Mouse (Mus musculus): ENCODE measurements at regions not wholly inside any gene's neighbourhood (a gene's known extent, or its start where the extent isn't known, plus 50 kb on each side); places are given as distances from the start of the nearest gene placed in this dataset.

DNA sequence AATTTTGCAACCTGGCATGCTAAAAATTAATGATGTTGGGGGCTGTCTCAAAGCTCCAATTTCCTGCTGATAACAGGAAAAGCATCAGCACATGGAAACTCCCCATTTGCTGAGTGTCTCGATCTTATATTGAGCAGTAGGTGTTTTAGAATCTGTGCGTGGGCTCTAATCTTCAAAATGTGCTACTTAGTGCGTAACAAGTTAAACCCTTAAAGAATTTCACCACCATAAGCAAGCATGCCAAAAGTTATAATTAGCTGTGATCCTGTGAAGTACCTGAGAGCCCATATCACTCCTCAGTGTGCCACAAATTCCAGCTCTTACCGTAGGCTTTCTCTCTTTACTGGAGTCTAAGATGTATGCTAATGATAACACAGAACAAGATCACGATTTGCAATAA is 137.5 kb upstream of the Rgmb start:
- Histone ChIP-seq H3K9me3 (ENCODE audit: control insufficient read depth, low read length) (no peaks in the 10 kb centered on the region), H3K36me3 (ENCODE audit: control insufficient read depth, insufficient read depth, low read length) (no peaks in the 10 kb centered on the region), H3K4me3 (ENCODE audit: low read depth, low read length) (no peak overlapping the region), H3K27ac (replicated peaks; ENCODE audit: low read depth, low read length) (no peak overlapping the region; the same call in 1 of the 2 replicates), H3K9ac (ENCODE audit: low read depth, low read length) (no peak overlapping the region), H3K4me1 (ENCODE audit: control insufficient read depth, insufficient read depth, low read length) (no peaks in the 10 kb centered on the region), H3K4me2 (ENCODE audit: low read depth, low read length) (no peak overlapping the region), H3K27me3 (replicated peaks; ENCODE audit: control insufficient read depth, insufficient read depth, low read length) (no peaks in the 10 kb centered on the region)
- DNase-seq (ENCODE audit: low spot score) (no peak), ATAC-seq (ENCODE audit: low read depth) (no peak)
- WGBS: 69% methylated on average over 5 of the region's 5 CpGs

DNA sequence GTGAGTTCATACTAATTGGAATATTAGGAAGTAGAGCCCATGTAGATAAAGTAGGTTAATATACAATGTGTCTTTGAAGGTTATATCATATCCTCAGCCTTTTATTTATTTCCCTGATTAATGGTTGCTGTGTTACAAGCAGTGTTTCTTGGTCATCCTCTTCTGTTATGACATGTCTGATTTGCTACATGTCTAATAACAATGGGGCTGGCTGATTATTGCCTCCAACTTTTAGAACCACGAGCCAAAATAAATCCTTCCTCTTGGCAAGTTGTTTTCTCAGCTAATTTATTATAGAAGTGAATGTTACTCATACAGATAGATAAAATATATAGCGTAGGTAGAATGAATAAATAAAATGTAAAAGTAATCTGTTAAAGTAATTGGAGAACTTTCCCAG is 124.8 kb upstream of the Rgmb start:
- H3K4me2 ChIP-seq (ENCODE audit: low read depth, low read length): no peak overlapping the region
- DNase-seq (ENCODE audit: low spot score) (no peak), ATAC-seq (ENCODE audit: low read depth) (no peak)
- H3K27ac ChIP-seq (replicated peaks; ENCODE audit: low read depth, low read length): no peak overlapping the region
- no peaks in the 10 kb centered on the region for H3K27me3 ChIP-seq (replicated peaks; ENCODE audit: control insufficient read depth, insufficient read depth, low read length)
- WGBS: 75% methylated on average over 2 of the region's 2 CpGs
- H3K9ac ChIP-seq (ENCODE audit: low read depth, low read length): no peak overlapping the region
- H3K4me1 ChIP-seq (ENCODE audit: control insufficient read depth, insufficient read depth, low read length): no peaks in the 10 kb centered on the region
- H3K9me3 ChIP-seq (ENCODE audit: control insufficient read depth, low read length): peaks cover 6% of the 10 kb centered on the region; the same call in 1 of the 2 replicates
- H3K4me3 ChIP-seq (ENCODE audit: low read depth, low read length): no peak overlapping the region
- H3K36me3 ChIP-seq (ENCODE audit: control insufficient read depth, insufficient read depth, low read length): no peaks in the 10 kb centered on the region

DNA sequence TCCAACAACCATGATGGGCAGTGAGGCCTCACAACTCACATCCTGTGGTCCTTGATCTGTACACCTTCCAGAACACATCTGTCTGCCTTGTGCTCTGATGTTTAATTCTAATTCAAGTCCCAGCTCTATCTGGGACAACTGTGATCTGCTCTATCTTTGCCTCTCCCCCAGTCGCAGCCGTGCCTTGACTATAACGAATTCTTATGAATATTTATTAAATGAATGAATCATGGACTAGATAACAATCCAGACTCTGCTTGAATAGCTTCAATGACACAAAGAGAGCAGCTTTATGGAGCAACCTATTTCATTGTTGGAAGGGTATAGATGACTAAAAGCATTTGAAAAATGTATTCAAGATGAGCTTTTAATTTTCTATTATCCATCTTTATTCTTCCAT is 120.8 kb upstream of the Rgmb start:
- no peak for DNase-seq (ENCODE audit: low spot score)
- H3K4me3 ChIP-seq (ENCODE audit: low read depth, low read length): no peak overlapping the region
- no peaks in the 10 kb centered on the region for H3K36me3 ChIP-seq (ENCODE audit: control insufficient read depth, insufficient read depth, low read length)
- no peak overlapping the region for H3K9ac ChIP-seq (ENCODE audit: low read depth, low read length)
- no peak overlapping the region for H3K27ac ChIP-seq (replicated peaks; ENCODE audit: low read depth, low read length)
- H3K9me3 ChIP-seq (ENCODE audit: control insufficient read depth, low read length): peaks cover 6% of the 10 kb centered on the region; the same call in 1 of the 2 replicates
- no peak for ATAC-seq (ENCODE audit: low read depth)
- no peaks in the 10 kb centered on the region for H3K4me1 ChIP-seq (ENCODE audit: control insufficient read depth, insufficient read depth, low read length)
- H3K27me3 ChIP-seq (replicated peaks; ENCODE audit: control insufficient read depth, insufficient read depth, low read length): no peaks in the 10 kb centered on the region
- no peak overlapping the region for H3K4me2 ChIP-seq (ENCODE audit: low read depth, low read length)
- WGBS: 89% methylated on average over 3 of the region's 3 CpGs

DNA sequence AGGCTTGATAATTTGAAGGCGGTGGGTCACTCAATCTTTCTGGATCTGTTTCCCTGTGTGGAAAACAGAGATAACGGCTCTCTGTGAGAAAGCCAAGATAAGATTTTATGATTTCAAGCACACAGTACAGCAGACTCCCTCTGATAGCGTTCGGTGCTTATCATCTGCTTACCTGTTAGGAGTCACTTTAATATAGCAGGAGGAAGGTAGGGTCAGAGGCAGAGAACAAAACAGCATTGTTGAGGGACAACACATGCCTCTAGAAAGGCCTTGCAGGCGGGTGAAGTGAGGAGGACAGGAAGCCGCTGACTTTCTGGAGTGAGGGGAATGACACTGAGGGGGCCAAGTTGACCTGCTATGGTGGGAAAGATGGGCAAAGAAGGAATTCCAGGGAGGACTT is 118.9 kb upstream of the Rgmb start:
- Histone ChIP-seq H3K9me3 (ENCODE audit: control insufficient read depth, low read length) (peaks cover 6% of the 10 kb centered on the region; the same call in 1 of the 2 replicates), H3K27ac (replicated peaks; ENCODE audit: low read depth, low read length) (no peak overlapping the region), H3K36me3 (ENCODE audit: control insufficient read depth, insufficient read depth, low read length) (no peaks in the 10 kb centered on the region), H3K4me2 (ENCODE audit: low read depth, low read length) (no peak overlapping the region), H3K27me3 (replicated peaks; ENCODE audit: control insufficient read depth, insufficient read depth, low read length) (no peaks in the 10 kb centered on the region), H3K4me3 (ENCODE audit: low read depth, low read length) (no peak overlapping the region), H3K9ac (ENCODE audit: low read depth, low read length) (no peak overlapping the region), H3K4me1 (ENCODE audit: control insufficient read depth, insufficient read depth, low read length) (no peaks in the 10 kb centered on the region)
- 79% methylated on average over 6 of the region's 6 CpGs for WGBS
- DNase-seq (ENCODE audit: low spot score) (no peak), ATAC-seq (ENCODE audit: low read depth) (no peak)

DNA sequence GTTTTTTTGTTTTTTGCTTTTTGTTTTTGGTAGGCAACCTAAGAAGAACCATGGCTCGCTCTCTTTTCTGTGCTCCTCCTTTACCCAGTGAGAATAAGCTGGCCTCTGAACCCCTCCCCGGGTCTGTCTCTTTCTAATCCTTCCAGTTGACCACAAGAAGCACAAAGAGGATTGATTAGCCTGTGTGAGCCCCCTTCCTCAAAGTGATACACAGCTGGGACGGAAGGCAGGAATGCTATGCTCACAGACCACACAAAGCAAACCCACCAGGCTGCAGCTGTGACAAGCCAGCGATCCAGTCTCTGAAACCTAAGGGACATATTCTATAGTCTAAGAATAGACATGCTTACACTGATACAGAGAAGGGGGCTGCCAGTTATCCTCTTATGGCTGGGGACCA is 111.5 kb upstream of the Rgmb start:
- no peak overlapping the region for H3K9ac ChIP-seq (ENCODE audit: low read depth, low read length)
- no peak overlapping the region for H3K4me2 ChIP-seq (ENCODE audit: low read depth, low read length)
- no peaks in the 10 kb centered on the region for H3K36me3 ChIP-seq (ENCODE audit: control insufficient read depth, insufficient read depth, low read length)
- no peaks in the 10 kb centered on the region for H3K9me3 ChIP-seq (ENCODE audit: control insufficient read depth, low read length)
- H3K4me3 ChIP-seq (ENCODE audit: low read depth, low read length): no peak overlapping the region
- DNase-seq (ENCODE audit: low spot score) (peak; percentile 9), ATAC-seq (ENCODE audit: low read depth) (no peak)
- no peak overlapping the region for H3K27ac ChIP-seq (replicated peaks; ENCODE audit: low read depth, low read length)
- 43% methylated on average over 4 of the region's 4 CpGs for WGBS
- H3K27me3 ChIP-seq (replicated peaks; ENCODE audit: control insufficient read depth, insufficient read depth, low read length): no peaks in the 10 kb centered on the region
- no peaks in the 10 kb centered on the region for H3K4me1 ChIP-seq (ENCODE audit: control insufficient read depth, insufficient read depth, low read length)

DNA sequence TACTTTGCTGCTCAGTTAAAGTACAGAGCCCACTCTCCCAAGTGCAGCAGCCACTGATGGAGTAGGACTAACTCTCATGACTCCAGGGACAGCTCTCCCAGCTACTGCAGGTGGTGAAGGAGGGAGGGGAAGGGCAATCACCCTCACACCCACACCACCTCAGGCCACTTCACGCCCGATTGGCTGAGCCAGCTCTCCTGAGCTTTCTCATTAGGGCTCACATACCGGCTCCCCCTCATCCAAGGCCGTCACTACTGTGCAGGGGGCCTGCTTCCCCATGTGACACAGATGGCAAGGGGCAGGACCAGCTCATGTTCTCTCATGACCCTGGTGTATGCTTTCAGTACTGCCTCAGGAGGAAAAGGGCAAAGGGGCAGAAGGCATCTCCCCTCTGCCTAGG is 87.8 kb upstream of the Rgmb start:
- 28% methylated on average over 4 of the region's 4 CpGs for WGBS
- no peaks in the 10 kb centered on the region for H3K9me3 ChIP-seq (ENCODE audit: control insufficient read depth, low read length)
- no peak for ATAC-seq (ENCODE audit: low read depth)
- H3K4me1 ChIP-seq (ENCODE audit: control insufficient read depth, insufficient read depth, low read length): no peaks in the 10 kb centered on the region
- H3K27me3 ChIP-seq (replicated peaks; ENCODE audit: control insufficient read depth, insufficient read depth, low read length): no peaks in the 10 kb centered on the region
- no peak overlapping the region for H3K4me2 ChIP-seq (ENCODE audit: low read depth, low read length)
- no peak overlapping the region for H3K27ac ChIP-seq (replicated peaks; ENCODE audit: low read depth, low read length)
- H3K36me3 ChIP-seq (ENCODE audit: control insufficient read depth, insufficient read depth, low read length): no peaks in the 10 kb centered on the region
- no peak overlapping the region for H3K9ac ChIP-seq (ENCODE audit: low read depth, low read length)
- no peak overlapping the region for H3K4me3 ChIP-seq (ENCODE audit: low read depth, low read length)
- DNase-seq (ENCODE audit: low spot score): no peak

DNA sequence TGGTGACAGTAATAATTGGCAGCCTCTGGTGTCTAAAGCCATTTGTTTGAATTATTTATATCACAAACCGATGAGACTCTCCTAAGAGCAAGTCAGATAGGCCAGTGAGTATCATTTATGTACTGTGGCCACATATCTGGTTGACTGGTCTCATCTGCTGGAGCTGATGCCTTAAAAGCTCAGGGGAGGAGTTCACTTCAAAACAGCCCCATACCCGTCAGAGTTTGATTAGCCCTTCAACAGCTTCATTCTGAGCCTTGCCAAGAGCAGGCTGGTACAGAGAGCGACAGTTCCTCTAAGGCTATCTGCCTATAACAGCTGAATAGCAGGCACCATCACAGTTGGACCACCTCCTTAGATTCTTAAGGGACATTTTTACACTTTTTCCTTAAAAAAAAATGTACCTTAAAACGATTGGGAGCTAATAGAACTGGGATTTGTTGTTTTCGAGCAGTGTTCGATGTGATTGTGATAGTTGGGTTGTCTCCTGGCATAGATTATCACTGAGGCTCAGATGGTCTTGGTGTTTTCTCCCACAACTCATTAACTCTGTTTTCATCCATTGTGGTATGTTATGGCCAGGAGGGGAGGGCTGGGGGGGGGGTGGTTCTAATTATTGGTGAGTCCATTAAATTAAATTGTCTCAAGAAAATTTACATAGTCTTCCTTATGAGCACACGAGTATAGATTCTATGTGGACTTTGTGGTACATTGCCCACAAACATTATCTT is 68.0 kb upstream of the Rgmb start:
- Histone ChIP-seq H3K9ac (ENCODE audit: low read depth, low read length) (no peak overlapping the region), H3K36me3 (ENCODE audit: control insufficient read depth, insufficient read depth, low read length) (no peaks in the 10 kb centered on the region), H3K4me3 (ENCODE audit: low read depth, low read length) (no peak overlapping the region), H3K27ac (replicated peaks; ENCODE audit: low read depth, low read length) (no peak overlapping the region), H3K27me3 (replicated peaks; ENCODE audit: control insufficient read depth, insufficient read depth, low read length) (no peaks in the 10 kb centered on the region), H3K9me3 (ENCODE audit: control insufficient read depth, low read length) (no peaks in the 10 kb centered on the region), H3K4me1 (ENCODE audit: control insufficient read depth, insufficient read depth, low read length) (no peaks in the 10 kb centered on the region), H3K4me2 (ENCODE audit: low read depth, low read length) (no peak overlapping the region)
- no peak for DNase-seq (ENCODE audit: low spot score)
- WGBS: 78% methylated on average over 7 of the region's 7 CpGs
- ATAC-seq (ENCODE audit: low read depth): no peak

DNA sequence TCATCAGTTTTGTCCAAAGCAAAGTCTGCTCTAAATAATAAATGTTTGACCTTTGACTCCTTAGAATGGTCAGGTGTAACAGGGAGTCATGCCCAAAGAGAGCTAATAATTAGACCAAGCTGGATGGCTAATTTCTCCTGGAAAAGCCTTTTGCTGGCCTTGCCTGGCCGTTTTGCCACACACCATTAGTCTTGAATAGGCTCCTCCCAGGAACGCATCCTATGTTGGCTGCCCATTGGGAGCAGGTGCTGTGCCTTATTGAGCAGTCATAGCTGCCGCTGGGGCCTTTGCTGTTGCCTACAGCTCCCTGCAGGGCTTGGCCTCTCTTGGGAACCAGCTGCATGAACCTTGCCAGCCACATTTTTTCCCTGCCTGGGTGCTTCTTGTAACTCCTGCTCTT is 65.1 kb upstream of the Rgmb start:
- H3K9ac ChIP-seq (ENCODE audit: low read depth, low read length): no peak overlapping the region
- 51% methylated on average over 3 of the region's 3 CpGs for WGBS

More for the DNA sequence above, 65.1 kb upstream of the Rgmb start:
- no peak overlapping the region for H3K27ac ChIP-seq (replicated peaks; ENCODE audit: low read depth, low read length)
- no peak overlapping the region for H3K4me2 ChIP-seq (ENCODE audit: low read depth, low read length)
- H3K27me3 ChIP-seq (replicated peaks; ENCODE audit: control insufficient read depth, insufficient read depth, low read length): no peaks in the 10 kb centered on the region
- H3K4me1 ChIP-seq (ENCODE audit: control insufficient read depth, insufficient read depth, low read length): no peaks in the 10 kb centered on the region
- no peak; the same call in 1 of the 2 replicates for ATAC-seq (ENCODE audit: low read depth)
- H3K36me3 ChIP-seq (ENCODE audit: control insufficient read depth, insufficient read depth, low read length): no peaks in the 10 kb centered on the region
- no peak overlapping the region for H3K4me3 ChIP-seq (ENCODE audit: low read depth, low read length)
- peak; percentile 28 for DNase-seq (ENCODE audit: low spot score)
- no peaks in the 10 kb centered on the region for H3K9me3 ChIP-seq (ENCODE audit: control insufficient read depth, low read length)

Measured in embryonic facial prominence, embryonic 14.5 days (tissue).